16 mouse cellular contexts compared by ENCODE assay signal in the genomic region with DNA sequence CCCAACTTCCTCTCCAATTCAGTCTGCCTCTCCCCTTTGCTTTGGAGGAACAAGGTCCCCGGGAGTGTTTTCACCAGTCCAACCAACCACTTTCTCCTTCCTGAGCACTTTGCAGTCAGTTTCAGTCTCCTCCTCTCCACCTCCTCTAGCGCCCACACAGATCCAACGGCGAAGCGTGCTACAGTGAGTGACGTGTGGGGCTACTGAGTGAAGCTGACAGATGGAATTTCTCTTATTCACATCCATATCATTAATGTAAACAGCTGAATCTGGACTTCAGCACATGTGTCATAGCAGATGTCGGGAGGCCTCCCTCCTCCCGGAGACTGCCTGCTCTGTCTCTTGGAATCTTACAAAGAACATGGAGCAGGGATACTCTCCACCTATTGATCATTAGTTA.
DNase-seq lines count a peak whose midpoint lies in the region; ATAC-seq and TF ChIP-seq lines count a peak whose summit lies in the region.
"Had no signal": no experiment of that assay in that cellular context is flagged by ENCODE, and none has a peak within 500 bp of the region (broad histone marks: within the 10 kb centered on the region; RNA-seq: fewer than 3 reads in every experiment).

No protein-coding gene starts in this region.

- no peak overlapping the region for H3K4me3 ChIP-seq in heart, embryonic 16.5 days (ENCODE audit: low read length)
- no peak overlapping the region for H3K4me3 ChIP-seq in heart, adult 2 months
- no peak overlapping the region for H3K4me3 ChIP-seq in limb, embryonic 13.5 days
- no peak overlapping the region for H3K4me3 ChIP-seq in hindbrain, postnatal 0 days (ENCODE audit: low read length)
- H3K4me3 ChIP-seq: layer of hippocampus, adult 2 months had no signal

- no peak for TF ChIP-seq POLR2A in heart, adult 2 months (IDR thresholded peaks at IDR 0.05; ENCODE audit: insufficient read depth, low read depth, low read length)

- 31% methylated on average over 8 of the region's 8 CpGs for WGBS in heart, embryonic 16.5 days
- 29% methylated on average over 8 of the region's 8 CpGs for WGBS in heart, adult 2 months
- 48% methylated on average over 8 of the region's 8 CpGs for whole genome bisulfite sequencing in limb, embryonic 13.5 days
- whole genome bisulfite sequencing in hindbrain, postnatal 0 days = 67% methylated on average over 8 of the region's 8 CpGs

- H3K4me2 ChIP-seq in heart, embryonic 16.5 days (ENCODE audit: low read depth, low read length) = peak overlapping the region; percentile 49
- no peak overlapping the region for H3K4me2 ChIP-seq in limb, embryonic 13.5 days (replicated peaks)
- H3K4me2 ChIP-seq in hindbrain, postnatal 0 days (ENCODE audit: low read depth, low read length) = no peak overlapping the region

- DNase-seq in heart, adult 2 months = no peak
- DNase-seq in NIH3T3 (ENCODE audit: low read depth) = peak; percentile 93
- DNase-seq in brain, adult 2 months (ENCODE audit: low read depth, low spot score) = peak; percentile 25
- DNase-seq in hindbrain, postnatal 0 days (ENCODE audit: low spot score) = no peak
- DNase-seq in gastrocnemius, postnatal 36 days = no peak
- DNase-seq in urinary bladder, adult 18-20 months (ENCODE audit: low spot score in 2 of 2) = no peak
- DNase-seq: adrenal gland, adult 2 months; cerebellum, adult 11-12 months; heart, postnatal 36 days; kidney, adult 11 months; midbrain, embryonic 14.5 days; thymus, adult 18-20 months had no signal

- H3K36me3 ChIP-seq in heart, embryonic 16.5 days (ENCODE audit: control insufficient read depth, insufficient read depth) = no peaks in the 10 kb centered on the region
- H3K36me3 ChIP-seq in heart, adult 2 months (ENCODE audit: control insufficient read depth, insufficient read depth, low read length) = no peaks in the 10 kb centered on the region
- H3K36me3 ChIP-seq in limb, embryonic 13.5 days = no peaks in the 10 kb centered on the region
- H3K36me3 ChIP-seq in hindbrain, postnatal 0 days (ENCODE audit: insufficient read depth, low read length) = no peaks in the 10 kb centered on the region

- H3K9me3 ChIP-seq in heart, embryonic 16.5 days (replicated peaks; ENCODE audit: control insufficient read depth, low read length) = no peaks in the 10 kb centered on the region
- H3K9me3 ChIP-seq in limb, embryonic 13.5 days = no peaks in the 10 kb centered on the region
- no peaks in the 10 kb centered on the region for H3K9me3 ChIP-seq in hindbrain, postnatal 0 days (ENCODE audit: low read length)

- no peak overlapping the region for H3K27ac ChIP-seq in heart, embryonic 16.5 days (ENCODE audit: low read length)
- no peak overlapping the region for H3K27ac ChIP-seq in heart, adult 2 months
- H3K27ac ChIP-seq in limb, embryonic 13.5 days = no peak overlapping the region
- H3K27ac ChIP-seq in hindbrain, postnatal 0 days = no peak overlapping the region
- H3K27ac ChIP-seq: layer of hippocampus, adult 2 months had no signal

- intact Hi-C loops in heart, adult 2 months (cut with DNase I) = no loop called here
- intact Hi-C loops in gastrocnemius, postnatal 36 days (cut with DNase I) = no loop called here

- TF ChIP-seq CTCF in heart, adult 2 months (IDR thresholded peaks at IDR 0.05) = no peak
- no peak for TF ChIP-seq CTCF in hindbrain, postnatal 0 days (IDR thresholded peaks at IDR 0.05; ENCODE audit: low read depth)

- no peak; the same call in 1 of the 2 replicates for ATAC-seq in heart, embryonic 16.5 days (replicated peaks; ENCODE audit: extremely low read depth, insufficient read depth, low FRiP score)
- peak; percentile 64; the same call in 1 of the 2 replicates for ATAC-seq in limb, embryonic 13.5 days (ENCODE audit: low FRiP score, low read depth)
- ATAC-seq in hindbrain, postnatal 0 days = no peak

- no peaks in the 10 kb centered on the region for H3K27me3 ChIP-seq in heart, embryonic 16.5 days (ENCODE audit: control insufficient read depth, insufficient read depth, low read length)
- no peaks in the 10 kb centered on the region for H3K27me3 ChIP-seq in heart, adult 2 months (ENCODE audit: control insufficient read depth, insufficient read depth, low read length)
- no peaks in the 10 kb centered on the region for H3K27me3 ChIP-seq in limb, embryonic 13.5 days
- H3K27me3 ChIP-seq in hindbrain, postnatal 0 days (ENCODE audit: insufficient read depth, low read length) = no peaks in the 10 kb centered on the region
- H3K27me3 ChIP-seq: CH12.LX had no signal

- H3K9ac ChIP-seq in heart, embryonic 16.5 days (ENCODE audit: low read length) = no peak overlapping the region
- no peak overlapping the region for H3K9ac ChIP-seq in heart, adult 2 months (ENCODE audit: low read depth, low read length)
- H3K9ac ChIP-seq in limb, embryonic 13.5 days = no peak overlapping the region
- no peak overlapping the region for H3K9ac ChIP-seq in hindbrain, postnatal 0 days (replicated peaks; ENCODE audit: low read length)

- no peaks in the 10 kb centered on the region for H3K4me1 ChIP-seq in heart, embryonic 16.5 days (ENCODE audit: control insufficient read depth, insufficient read depth, low read length)
- H3K4me1 ChIP-seq in heart, adult 2 months (ENCODE audit: control insufficient read depth, insufficient read depth, low read length) = no peaks in the 10 kb centered on the region
- H3K4me1 ChIP-seq in limb, embryonic 13.5 days = peaks cover 4% of the 10 kb centered on the region
- no peaks in the 10 kb centered on the region for H3K4me1 ChIP-seq in hindbrain, postnatal 0 days (ENCODE audit: insufficient read depth, low read length)

- no peak for TF ChIP-seq EP300 in heart, adult 2 months (IDR thresholded peaks at IDR 0.05; ENCODE audit: insufficient read depth, low read depth, low read length)

- no peaks in the 10 kb centered on the region for H3K79me2 ChIP-seq in heart, adult 2 months (replicated peaks; ENCODE audit: control insufficient read depth, insufficient read depth, low read length)

Comparison
In these comparisons a context has a peak if more than half of its experiments do, and no peak if none do; other contexts are left out.
1. DNase-seq: peak in NIH3T3 (single experiment) and brain, adult 2 months (single experiment); none in heart, adult 2 months (0 of 2), hindbrain, postnatal 0 days (single experiment), gastrocnemius, postnatal 36 days (0 of 2) and urinary bladder, adult 18-20 months (0 of 2).